Mouse (Mus musculus) hindbrain, embryonic 10.5 days (tissue): ENCODE data around the gene Ubtd1. TPM values are rescaled to one million over a fixed set of nuclear protein-coding genes. Genes with fewer than 3 reads are reported as not detected.

ENCODE experiments used
- DNase-seq: peaks from one replicate; pipeline ENCODE4 v3.0.0-alpha.2; 2017; ENCODE audit warnings: low spot score
- H3K27ac ChIP-seq: fragments of 300-500 bp; sonication (generic); 2 replicates; pipeline ENCODE4 v1.5.1; 2016; ENCODE audit warnings: mild to moderate bottlenecking, moderate library complexity
- H3K27me3 ChIP-seq: fragments of 300-500 bp; sonication (generic); 2 replicates; pipeline ENCODE4 v1.6.1; 2016; ENCODE audit warnings: mild to moderate bottlenecking; ENCODE audit not compliant: poor library complexity, insufficient read depth, severe bottlenecking
- H3K36me3 ChIP-seq: fragments of 300-500 bp; sonication (generic); 2 replicates; pipeline ENCODE4 v1.6.1; 2016; ENCODE audit warnings: mild to moderate bottlenecking, moderate library complexity
- H3K4me1 ChIP-seq: fragments of 300-500 bp; sonication (generic); replicated peaks from 2 replicates; pipeline ENCODE4 v1.6.1; 2016; ENCODE audit warnings: mild to moderate bottlenecking
- H3K4me3 ChIP-seq: fragments of 300-500 bp; sonication (generic); 2 replicates; pipeline ENCODE4 v1.5.1; 2016; ENCODE audit warnings: mild to moderate bottlenecking, moderate library complexity
- H3K9me3 ChIP-seq: fragments of 300-500 bp; sonication (generic); 2 replicates; pipeline ENCODE4 v1.6.1; 2016; ENCODE audit warnings: mild to moderate bottlenecking, moderate library complexity
- WGBS: fragments of 180-500 bp; shearing (Covaris S2); methylation state at CpG from one replicate; pipeline ENCODE4 v1.1.7; 2016; 5-methylcytosine and 5-hydroxymethylcytosine counted together
- polyA plus RNA-seq: library from polyadenylated mRNA; unstranded; fragments of >200 nt; fragmentation: Nextera tagmentation; extraction: Ambion mirVana; gene quantifications from 2 replicates; pipeline ENCODE4 v1.2.1, GENCODE M21; 2016

Ubtd1 gene
- polyA plus RNA-seq, 1 experiment from 2014 or later = 16.9 TPM

DNA sequence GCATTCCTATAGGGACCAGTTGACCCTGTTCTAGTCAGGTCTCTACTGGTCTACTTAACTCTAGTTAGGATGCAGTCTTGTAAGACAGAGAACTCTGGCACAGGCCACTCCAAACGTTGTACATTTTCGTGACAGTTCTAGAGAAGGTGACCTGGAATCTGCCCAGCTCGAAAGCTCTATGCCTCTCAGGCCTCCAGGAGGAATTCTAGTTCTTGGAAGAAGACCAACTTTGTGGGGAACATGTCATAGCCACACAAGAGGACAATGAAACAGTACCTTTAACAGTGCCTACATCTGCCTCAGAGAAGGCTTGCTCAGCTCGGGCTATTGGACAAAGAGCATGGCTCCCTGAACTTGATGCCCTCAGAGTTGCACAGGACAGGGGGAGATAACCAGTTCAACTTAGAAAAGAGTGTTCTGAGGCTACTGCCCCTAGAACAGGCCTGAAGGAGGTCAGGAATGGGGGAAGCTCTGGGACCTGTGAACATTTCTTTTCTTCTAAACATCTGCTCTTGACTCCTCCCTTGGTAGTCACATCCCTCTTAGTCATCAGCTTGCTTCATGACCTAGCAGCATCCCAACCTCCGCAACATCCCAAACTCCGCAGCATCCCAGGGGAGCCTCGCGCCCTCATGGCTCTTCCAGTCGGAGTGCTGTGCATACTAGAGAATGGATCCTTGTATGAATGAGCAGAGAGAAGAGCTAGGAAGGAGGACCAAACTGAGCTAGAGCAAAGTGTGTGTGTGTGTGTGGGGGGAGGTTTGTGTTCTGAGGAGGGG lies 17.4 kb downstream of the Ubtd1 start:
- DNase-seq = no peak
- H3K27me3 ChIP-seq = no peaks in the 10 kb centered on the region
- no peaks in the 10 kb centered on the region for H3K36me3 ChIP-seq
- H3K4me1 ChIP-seq = peaks cover 45% of the 10 kb centered on the region
- no peak overlapping the region for H3K27ac ChIP-seq
- 91% methylated on average over 9 of the region's 9 CpGs for WGBS
- no peak overlapping the region for H3K4me3 ChIP-seq
- H3K9me3 ChIP-seq = no peaks in the 10 kb centered on the region

GRCm38 (mm10) chr19:41999688-42000283 lies 18.2 kb downstream of the Ubtd1 start:
- 89% methylated on average over 4 of the region's 4 CpGs for WGBS
- Histone ChIP-seq H3K36me3 (no peaks in the 10 kb centered on the region), H3K27ac (no peak overlapping the region), H3K4me1 (peaks cover 47% of the 10 kb centered on the region), H3K27me3 (no peaks in the 10 kb centered on the region), H3K9me3 (no peaks in the 10 kb centered on the region), H3K4me3 (no peak overlapping the region)
- DNase-seq = no peak

DNA sequence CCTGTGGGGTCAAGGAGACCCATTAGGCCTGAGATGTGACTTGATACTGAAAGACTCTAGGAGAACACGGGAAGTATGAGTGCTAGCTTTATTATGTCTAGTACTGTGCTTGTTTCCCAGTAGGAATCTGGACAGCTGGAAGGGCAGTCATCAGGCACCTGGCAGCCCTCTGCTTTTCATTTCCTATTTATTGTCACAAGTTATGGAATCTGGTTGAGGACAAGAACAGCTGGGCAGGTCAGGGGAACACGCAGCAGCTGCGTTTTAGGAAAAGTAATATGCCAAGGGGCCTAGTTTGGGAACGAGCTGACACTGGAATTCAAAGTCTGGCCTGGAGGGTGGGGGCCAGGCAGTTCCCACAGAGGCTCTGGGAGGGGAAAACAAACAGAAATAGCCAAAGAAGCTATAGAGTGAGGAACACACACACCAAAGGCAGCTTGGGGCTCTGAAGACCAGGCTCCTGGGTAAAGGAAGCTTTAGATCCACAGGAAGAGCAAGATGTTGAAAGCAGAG lies 18.9 kb downstream of the Ubtd1 start:
- no peaks in the 10 kb centered on the region for H3K9me3 ChIP-seq

DNA sequence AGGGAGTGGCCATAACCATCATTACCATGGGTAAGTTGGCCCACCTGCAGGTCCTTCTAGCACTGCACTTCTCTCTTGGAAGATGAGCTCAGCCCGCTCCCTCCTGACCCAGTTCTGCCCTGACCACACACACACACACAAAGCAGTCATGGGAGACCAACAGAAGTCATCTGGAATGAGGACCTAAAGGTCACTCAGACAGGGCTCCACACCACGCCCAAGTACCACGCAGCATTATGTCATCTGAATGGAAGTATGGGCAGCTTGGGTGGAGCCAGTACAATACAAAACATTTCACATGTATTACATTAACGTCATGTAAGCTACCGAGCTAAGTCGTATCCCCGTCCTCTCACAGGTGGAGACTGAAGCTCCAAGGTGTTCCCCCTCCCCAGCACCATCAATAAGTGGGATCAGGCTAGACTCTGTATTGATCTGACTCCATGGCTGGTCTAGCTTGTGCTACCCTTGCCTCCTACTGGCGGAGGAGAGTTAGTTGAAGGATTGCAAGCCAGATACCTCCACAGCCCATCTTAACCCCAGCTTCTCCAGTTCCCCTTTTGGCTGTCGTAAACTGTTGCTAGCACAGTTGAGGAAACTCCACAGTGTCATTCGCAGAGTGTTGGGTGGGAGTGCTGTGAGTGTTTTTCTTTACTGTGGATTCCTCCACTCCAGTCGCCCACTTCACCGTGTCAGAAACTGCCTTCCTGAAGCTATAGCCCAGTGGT lies 19.9 kb downstream of the Ubtd1 start:
- 92% methylated on average over 12 of the region's 12 CpGs for WGBS

More for the DNA sequence above, 18.9 kb downstream of the Ubtd1 start:
- Histone ChIP-seq H3K27me3 (no peaks in the 10 kb centered on the region), H3K4me1 (peaks cover 40% of the 10 kb centered on the region), H3K36me3 (no peaks in the 10 kb centered on the region), H3K4me3 (no peak overlapping the region), H3K27ac (0 out of 2 replicates have a peak overlapping the region, but pooled peaks have one; percentile 40)
- DNase-seq = no peak
- 70% methylated on average over 4 of the region's 4 CpGs for WGBS

GRCm38 (mm10) chr19:42004258-42004657 lies 22.7 kb downstream of the Ubtd1 start:
- WGBS = 82% methylated on average over 6 of the region's 6 CpGs
- Histone ChIP-seq H3K27ac (no peak overlapping the region), H3K36me3 (no peaks in the 10 kb centered on the region), H3K4me3 (no peak overlapping the region), H3K4me1 (peaks cover 59% of the 10 kb centered on the region), H3K9me3 (no peaks in the 10 kb centered on the region), H3K27me3 (no peaks in the 10 kb centered on the region)
- no peak for DNase-seq

More for the DNA sequence above, 19.9 kb downstream of the Ubtd1 start:
- Histone ChIP-seq H3K27me3 (no peaks in the 10 kb centered on the region), H3K27ac (0 out of 2 replicates have a peak overlapping the region, but pooled peaks have one; percentile 40), H3K4me1 (peaks cover 36% of the 10 kb centered on the region), H3K36me3 (no peaks in the 10 kb centered on the region), H3K4me3 (no peak overlapping the region), H3K9me3 (no peaks in the 10 kb centered on the region)
- no peak for DNase-seq

DNA sequence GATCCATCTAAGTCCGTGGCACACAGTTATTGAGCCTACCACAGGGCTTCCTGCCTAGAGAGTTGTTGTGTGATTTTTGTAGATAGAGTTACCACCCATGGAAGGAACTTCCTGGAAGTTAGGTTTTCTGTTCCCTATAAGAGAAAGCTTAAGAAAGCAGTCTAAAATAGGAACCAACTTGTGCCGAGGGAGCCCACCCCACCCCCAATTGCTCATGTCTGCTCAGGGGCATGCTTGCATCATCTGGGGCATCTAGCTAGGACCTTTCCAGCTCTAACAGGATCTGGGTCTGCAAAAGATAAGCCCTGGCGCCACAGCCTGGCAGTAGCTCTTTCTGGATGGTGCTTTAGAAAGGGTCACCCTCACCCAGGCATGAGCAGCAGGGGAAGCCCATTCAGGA lies 24.1 kb downstream of the Ubtd1 start:
- Histone ChIP-seq H3K4me1 (peaks cover 52% of the 10 kb centered on the region), H3K27ac (no peak overlapping the region), H3K4me3 (no peak overlapping the region), H3K9me3 (no peaks in the 10 kb centered on the region), H3K27me3 (no peaks in the 10 kb centered on the region), H3K36me3 (no peaks in the 10 kb centered on the region)
- 84% methylated on average over 3 of the region's 3 CpGs for WGBS
- DNase-seq = no peak

- H3K27me3 ChIP-seq = no peaks in the 10 kb centered on the region
- H3K9me3 ChIP-seq = no peaks in the 10 kb centered on the region
- no peak overlapping the region for H3K4me3 ChIP-seq
- no peaks in the 10 kb centered on the region for H3K36me3 ChIP-seq
- 76% methylated on average over 8 of the region's 8 CpGs for WGBS
- no peak for DNase-seq
- H3K27ac ChIP-seq = no peak overlapping the region
- peaks cover 49% of the 10 kb centered on the region for H3K4me1 ChIP-seq
Observed at GRCm38 (mm10) chr19:42006568-42006967, 25.0 kb downstream of the Ubtd1 start.

DNA sequence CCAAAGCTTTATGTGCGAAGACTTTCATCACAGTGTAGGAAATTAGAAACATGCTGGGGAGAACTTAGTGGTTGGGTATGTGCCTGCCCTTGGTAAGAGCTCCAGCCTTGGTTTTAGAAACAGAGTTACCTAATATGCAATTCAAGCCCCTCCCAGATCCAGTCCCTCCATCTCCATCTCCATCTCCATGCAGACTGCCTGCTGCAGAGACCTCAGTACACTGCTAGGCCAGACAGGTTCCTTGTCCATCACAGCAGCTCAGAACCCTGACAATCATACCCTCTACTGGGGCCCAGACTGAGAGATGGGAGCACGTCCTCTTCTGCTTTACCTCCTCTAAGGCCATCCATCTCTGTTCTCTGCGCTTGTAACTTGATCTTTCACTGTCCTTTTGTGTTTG lies 27.0 kb downstream of the Ubtd1 start:
- Histone ChIP-seq H3K36me3 (0 out of 2 replicates have a peak, but pooled peaks cover 3% of the 10 kb centered on the region), H3K27me3 (no peaks in the 10 kb centered on the region), H3K9me3 (no peaks in the 10 kb centered on the region), H3K4me1 (peaks cover 49% of the 10 kb centered on the region), H3K27ac (no peak overlapping the region), H3K4me3 (no peak overlapping the region)
- 75% methylated on average over 3 of the region's 3 CpGs for WGBS
- no peak for DNase-seq

- Histone ChIP-seq H3K9me3 (no peaks in the 10 kb centered on the region), H3K36me3 (0 out of 2 replicates have a peak, but pooled peaks cover 3% of the 10 kb centered on the region), H3K27ac (no peak overlapping the region), H3K27me3 (no peaks in the 10 kb centered on the region), H3K4me3 (no peak overlapping the region), H3K4me1 (peaks cover 49% of the 10 kb centered on the region)
- 80% methylated on average over 7 of the region's 7 CpGs for WGBS
- no peak for DNase-seq
Observed at GRCm38 (mm10) chr19:42009067-42009466, 27.5 kb downstream of the Ubtd1 start.

- Histone ChIP-seq H3K27ac (peak overlapping the region; percentile 23; the same call in 1 of the 2 replicates), H3K9me3 (no peaks in the 10 kb centered on the region), H3K4me1 (peaks cover 48% of the 10 kb centered on the region), H3K4me3 (no peak overlapping the region), H3K36me3 (0 out of 2 replicates have a peak, but pooled peaks cover 3% of the 10 kb centered on the region), H3K27me3 (no peaks in the 10 kb centered on the region)
- DNase-seq = no peak
- WGBS = 45% methylated on average over 4 of the region's 4 CpGs
Observed at GRCm38 (mm10) chr19:42010436-42010835, 28.9 kb downstream of the Ubtd1 start.

DNA sequence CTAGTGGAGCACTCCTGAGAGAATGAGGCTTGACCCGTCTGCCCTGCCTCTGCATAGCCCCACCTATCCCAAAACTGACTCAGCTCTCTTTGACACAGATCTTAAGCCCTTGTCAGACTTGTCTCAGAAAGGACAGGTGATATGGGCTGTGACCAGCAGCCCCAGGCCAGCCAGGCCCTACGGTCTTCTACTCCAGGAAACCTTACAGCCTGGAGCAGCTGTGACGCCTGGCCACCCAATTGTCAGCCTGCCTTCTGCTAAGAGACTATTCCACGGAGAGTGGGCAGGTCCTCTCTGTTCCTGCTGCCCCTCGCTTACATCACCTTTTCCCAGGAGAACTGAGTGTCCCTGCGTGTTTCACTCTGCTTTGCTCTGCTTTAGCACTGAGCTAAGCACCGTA lies 29.6 kb downstream of the Ubtd1 start:
- H3K27ac ChIP-seq = no peak overlapping the region
- 82% methylated on average over 7 of the region's 7 CpGs for WGBS
- no peak overlapping the region for H3K4me3 ChIP-seq
- H3K36me3 ChIP-seq = 0 out of 2 replicates have a peak, but pooled peaks cover 3% of the 10 kb centered on the region
- H3K9me3 ChIP-seq = no peaks in the 10 kb centered on the region
- H3K4me1 ChIP-seq = peaks cover 49% of the 10 kb centered on the region
- no peak for DNase-seq
- no peaks in the 10 kb centered on the region for H3K27me3 ChIP-seq

DNA sequence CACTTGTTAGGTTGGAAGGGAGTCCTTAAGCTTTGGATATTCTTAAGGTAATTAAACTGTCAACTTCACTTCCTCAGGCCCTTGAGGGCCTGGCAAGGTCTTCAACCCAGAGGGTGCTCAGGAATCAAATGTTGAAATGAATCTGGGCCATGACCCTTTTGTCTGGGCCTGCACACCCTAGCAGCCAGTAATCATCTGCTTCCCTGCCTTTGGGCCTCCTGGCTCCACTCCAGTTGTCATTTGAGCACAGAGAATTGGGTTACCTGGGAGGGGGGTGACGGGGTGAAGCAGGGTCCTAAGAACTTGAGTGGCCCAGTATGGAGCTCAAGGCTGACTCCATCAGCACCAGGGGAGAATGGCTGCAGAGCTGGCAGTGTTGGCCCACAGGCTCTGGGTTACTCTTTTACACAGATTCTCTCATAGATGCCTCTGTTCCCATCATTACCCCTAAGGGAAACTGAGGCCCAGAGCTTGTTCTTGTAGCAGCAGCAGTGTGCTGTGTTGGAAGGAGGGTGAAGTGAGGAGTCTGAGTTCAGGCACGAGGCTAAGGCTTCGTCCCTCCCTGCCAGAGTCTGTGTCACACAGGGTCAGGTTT lies 32.8 kb downstream of the Ubtd1 start:
- H3K4me3 ChIP-seq = no peak overlapping the region
- DNase-seq = no peak
- no peaks in the 10 kb centered on the region for H3K27me3 ChIP-seq
- 0 out of 2 replicates have a peak, but pooled peaks cover 3% of the 10 kb centered on the region for H3K36me3 ChIP-seq
- H3K4me1 ChIP-seq = peaks cover 48% of the 10 kb centered on the region
- WGBS = 79% methylated on average over 3 of the region's 3 CpGs
- H3K9me3 ChIP-seq = no peaks in the 10 kb centered on the region
- no peak overlapping the region for H3K27ac ChIP-seq
